Mouse (Mus musculus) cerebellum, adult 9-11 months (tissue): ENCODE measurements around the gene 2700081O15Rik.

Experiments
- DNase-seq: peaks from one replicate; pipeline ENCODE4 v3.0.0; 2022

2700081O15Rik gene

DNA sequence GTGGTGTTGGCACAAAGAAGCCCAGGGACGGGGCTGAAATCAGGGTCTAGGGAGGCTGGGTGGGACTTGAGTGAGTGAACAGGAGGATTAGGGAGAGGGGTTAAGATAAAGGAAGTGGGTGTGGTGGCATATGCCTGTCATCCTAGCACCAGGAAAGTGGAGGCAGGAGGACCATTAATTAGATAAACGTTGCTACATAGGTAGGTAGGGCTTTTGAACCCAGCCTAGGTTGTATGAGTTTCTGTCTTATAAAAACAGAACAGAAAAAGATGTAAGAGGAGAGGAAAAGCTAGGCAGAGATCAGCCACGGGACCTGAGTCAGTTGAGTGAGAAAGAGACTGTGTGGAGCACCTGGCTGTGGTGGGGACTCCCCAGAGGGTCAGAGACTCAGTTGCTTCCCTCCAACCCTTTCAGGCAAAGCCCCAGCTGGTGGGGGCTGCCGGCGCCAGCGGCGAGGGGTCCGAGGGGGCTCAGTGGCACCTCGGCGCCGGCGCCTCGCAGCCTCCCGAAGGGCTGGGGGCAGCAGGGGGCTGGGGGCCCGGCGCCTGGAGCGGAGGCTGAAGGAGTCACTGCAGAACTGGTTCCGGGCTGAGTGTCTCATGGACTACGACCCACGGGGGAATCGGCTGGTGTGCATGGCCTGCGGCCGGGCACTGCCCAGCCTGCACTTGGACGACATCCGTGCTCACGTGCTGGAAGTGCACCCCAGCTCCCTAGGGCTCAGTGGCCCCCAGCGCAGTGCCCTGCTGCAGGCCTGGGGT lies 3.6 kb downstream of the 2700081O15Rik start:
- DNase-seq, result no peak

DNA sequence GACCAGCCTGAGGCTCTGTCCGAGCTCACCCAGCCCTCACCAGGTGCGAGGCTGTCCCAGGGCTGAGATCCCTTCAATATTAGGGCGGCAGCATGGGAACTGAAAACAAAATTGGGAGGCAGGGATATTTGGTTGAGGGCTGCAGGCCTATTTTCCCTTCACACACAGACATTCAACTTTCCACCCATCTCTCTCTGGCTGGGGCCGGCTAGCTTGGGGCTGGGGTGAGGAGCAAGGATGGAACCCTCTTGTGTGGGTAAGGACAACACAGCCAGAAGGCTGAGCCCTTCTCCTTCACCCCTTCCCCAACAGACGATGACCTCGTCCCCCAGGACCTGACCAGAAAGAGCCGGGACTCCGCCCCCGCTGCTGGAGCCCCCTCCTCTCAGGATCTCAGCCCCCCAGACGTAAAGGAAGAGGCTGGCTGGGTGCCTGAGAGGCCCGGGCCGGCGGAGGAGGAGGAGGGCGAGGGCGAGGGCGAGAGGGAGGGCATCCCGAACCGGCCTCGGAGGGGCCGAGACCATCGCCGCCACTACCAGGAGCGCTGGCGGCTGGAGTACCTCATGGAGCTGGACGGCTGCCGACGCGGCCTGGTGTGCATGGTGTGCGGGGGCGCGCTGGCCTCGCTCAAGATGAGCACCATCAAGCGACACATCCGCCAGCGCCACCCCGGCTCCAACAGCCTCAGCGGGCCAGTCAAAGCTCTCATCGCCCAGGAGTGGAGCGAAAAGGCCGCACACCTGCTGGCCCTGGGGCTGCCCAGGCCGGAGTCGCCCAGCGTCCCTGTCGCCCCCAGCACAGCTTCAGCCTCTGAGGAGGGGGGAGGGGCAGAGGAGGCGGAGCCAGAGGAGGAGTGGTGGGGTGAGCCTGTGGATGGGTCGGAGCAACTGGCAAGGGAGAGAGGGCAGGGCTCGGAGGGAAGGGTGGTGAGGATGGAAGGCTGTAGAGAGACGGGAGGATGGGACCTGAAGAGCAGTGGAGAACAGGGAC lies 4.5 kb downstream of the 2700081O15Rik start:
- DNase-seq, result peak; percentile 81

DNA sequence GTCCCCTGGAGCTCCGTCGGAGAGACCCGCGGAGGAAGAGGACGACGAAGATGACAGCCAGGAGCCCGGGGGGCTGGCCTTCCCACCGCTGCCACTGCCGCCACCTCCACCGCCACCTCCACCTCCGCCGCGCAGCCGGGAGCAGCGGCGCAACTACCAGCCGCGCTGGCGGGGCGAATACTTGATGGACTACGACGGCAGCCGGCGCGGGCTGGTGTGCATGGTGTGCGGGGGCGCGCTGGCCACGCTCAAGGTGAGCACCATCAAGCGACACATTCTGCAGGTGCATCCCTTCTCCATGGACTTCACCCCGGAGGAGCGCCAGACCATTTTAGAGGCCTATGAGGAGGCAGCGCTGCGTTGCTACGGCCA lies 5.2 kb downstream of the 2700081O15Rik start:
- no peak for DNase-seq

DNA sequence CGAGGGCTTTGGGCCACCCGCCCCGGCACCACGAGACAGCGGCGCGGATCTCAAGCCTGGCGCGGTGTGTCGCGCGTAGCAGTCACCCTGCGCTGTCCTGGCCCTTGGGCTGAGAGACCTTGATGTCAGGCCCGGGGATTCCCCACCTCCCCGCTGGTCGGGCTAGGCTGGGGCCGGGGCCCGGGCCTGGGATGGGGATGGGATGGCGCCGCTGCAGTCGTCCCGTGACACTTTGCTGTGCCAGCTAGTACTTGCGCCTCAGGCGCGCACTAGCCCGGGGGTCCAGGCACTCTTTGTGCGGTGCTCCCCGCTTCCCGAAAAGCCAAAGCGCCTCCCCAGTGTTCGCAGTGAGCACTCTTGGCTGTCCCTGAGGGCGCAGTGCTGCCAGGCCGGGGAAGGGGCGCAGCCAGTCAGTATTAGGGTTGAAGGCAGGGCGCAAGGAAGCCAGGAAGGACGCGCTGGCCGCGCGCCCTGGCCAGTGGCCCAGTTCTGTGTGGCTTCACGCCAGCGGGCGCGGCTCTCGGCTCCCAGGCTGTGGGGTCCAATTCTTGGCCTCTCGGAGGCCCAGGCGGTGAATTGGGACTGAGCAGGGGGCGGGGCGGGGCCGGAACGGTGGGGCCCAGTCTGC lies 5.7 kb downstream of the 2700081O15Rik start:
- DNase-seq, result peak; percentile 83

- DNase-seq, result no peak
These were observed 6.2 kb downstream of the 2700081O15Rik start for GRCm38 (mm10) chr19:7423656-7424030.

DNA sequence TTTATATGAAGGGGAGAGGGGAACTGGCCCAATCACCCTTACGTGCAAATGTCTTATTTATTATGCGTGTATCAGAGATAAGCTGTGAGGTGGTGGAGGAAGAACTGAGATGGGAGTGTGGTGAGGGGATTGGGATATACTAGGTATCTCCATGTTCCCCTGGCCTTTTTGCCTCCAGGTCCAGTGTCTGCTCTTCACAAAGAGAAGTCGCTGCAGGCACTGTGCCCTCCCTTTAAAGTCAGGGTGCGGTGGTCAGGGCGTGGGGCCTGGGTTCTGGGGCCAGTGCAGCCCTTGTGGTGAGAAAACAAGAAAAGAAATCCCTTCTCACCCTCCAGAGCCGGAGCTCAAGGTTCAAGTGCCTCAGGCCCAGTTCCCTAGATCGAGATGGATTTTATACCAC lies 6.7 kb downstream of the 2700081O15Rik start:
- DNase-seq, result peak; percentile 35

DNA sequence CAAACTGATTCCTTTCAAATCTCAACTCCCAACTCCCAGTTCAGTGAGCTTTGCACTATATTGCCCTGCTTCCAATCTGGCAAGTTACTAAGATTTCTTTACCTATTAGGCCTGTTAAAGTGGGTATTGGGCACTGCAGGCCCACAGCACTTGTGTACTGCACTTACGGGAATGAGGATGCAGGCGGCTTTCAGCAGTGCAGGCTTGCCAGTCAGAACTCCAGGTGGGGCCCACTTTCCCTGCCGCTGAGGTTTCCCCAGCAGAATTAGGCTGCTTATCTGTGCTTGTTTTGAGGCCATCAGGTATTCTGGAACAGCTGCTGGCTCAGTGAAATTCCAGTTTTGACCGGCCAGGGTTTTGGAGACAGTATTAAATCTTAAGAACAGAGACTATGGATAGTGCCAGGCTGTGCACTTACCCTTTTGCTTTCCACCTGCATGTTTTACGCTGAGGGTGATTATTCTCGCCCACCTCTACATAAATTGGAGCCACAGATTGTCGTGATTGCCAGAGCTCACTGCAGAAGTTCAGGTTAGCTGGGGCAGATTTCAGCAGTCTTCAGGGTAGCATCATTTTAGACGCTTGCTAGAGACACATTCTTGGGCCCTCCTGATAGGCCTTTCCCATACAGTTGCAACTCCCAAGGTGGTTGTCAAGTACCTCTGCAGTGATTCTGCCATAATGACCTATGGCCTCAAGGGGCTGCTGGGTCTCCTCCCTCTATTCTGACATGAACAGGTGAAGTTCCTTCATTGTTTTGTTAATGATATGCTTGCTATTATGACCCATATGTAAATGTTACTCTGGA lies 7.4 kb downstream of the 2700081O15Rik start:
- DNase-seq, result peak; percentile 18

- DNase-seq, result no peak
These were observed 8.0 kb downstream of the 2700081O15Rik start for GRCm38 (mm10) chr19:7425398-7425775.

GRCm38 (mm10) chr19:7434887-7435286 lies 17.5 kb downstream of the 2700081O15Rik start:
- DNase-seq, result no peak

DNA sequence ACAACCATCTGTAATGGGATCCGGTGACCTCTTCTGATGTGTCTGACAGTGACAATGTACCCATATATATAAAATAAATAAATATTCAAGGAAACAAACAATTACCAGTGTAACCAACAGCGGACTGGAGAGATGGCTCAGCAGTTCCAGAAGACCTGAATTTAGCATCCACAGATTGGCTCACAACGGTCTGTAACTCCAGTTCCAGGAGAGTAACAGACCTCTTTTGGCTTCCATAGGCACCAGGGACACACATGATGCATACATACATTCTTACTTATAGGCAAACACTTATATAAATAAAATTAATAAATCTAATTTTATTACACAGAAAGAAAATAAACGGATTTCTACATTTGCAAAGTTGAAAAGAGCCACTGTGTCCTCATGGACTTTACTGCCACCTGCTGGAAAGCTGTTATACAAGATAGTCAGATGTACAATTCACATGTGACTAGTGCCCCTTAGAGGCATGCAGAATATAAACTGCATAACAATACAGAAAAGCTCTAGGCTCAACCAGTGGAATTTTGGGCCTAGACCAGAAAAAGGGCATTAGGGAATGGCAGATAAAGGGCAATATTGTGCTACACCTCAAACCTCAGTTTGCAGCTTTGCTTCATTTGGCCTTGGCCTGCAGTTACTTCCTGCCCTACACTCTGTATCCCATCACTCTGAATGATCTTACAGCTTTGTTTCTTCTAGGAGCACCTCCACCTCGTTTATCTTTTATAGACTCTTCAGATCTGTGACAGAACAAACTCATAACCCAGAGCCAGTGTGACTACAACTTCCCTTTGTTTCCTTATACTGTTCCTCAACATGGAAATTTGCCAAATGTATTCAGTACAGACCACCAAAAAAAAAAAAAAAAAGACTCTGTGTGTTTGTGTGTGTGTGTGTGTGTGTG lies 18.9 kb downstream of the 2700081O15Rik start:
- DNase-seq, result peak; percentile 47

GRCm38 (mm10) chr19:7438295-7438694 lies 20.9 kb downstream of the 2700081O15Rik start:
- no peak for DNase-seq

GRCm38 (mm10) chr19:7441493-7441892 lies 24.1 kb downstream of the 2700081O15Rik start:
- peak; percentile 49 for DNase-seq

GRCm38 (mm10) chr19:7445105-7445504 lies 27.7 kb downstream of the 2700081O15Rik start:
- DNase-seq, result no peak

DNA sequence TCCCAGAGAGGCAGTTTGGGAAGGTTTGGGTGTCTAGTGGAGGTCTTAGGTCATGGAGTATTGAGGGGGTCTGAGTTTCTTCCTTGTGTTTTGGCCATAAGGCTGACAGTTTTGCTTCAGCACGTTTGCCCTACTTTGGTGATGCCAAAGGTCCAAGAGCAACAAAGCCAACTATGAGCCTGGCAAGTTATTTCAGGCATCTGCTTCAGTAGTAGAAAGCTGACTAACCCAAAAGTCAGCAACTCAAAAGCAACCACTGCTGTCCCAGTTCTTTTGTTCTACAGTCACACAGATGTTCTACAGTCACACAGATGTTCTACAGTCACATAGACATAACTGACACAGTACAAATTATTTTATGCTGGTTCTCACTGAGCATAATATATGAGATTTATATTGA lies 28.2 kb downstream of the 2700081O15Rik start:
- no peak for DNase-seq

- DNase-seq, result no peak
These were observed 39.4 kb downstream of the 2700081O15Rik start for GRCm38 (mm10) chr19:7456803-7457202.

- no peak for DNase-seq
These were observed 41.5 kb downstream of the 2700081O15Rik start for GRCm38 (mm10) chr19:7458901-7459300.

DNA sequence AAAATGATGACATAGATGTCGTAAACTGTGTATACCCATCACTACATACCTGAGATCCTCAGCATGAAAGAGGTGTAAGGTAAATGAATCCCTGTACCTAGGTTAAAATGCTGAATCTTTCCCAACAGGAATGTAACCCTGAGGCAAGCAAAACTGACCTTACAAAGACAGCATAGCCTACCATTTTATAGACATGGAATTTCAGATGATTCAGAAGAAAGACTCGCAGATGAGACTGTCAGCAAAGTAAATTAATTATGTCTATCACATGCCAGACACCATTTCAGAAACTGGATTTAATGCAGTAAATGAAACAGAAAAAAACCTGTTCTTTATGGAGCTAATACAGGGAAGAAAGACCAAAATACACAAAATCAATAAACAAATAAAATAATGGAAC lies 41.9 kb downstream of the 2700081O15Rik start:
- DNase-seq, result no peak

DNA sequence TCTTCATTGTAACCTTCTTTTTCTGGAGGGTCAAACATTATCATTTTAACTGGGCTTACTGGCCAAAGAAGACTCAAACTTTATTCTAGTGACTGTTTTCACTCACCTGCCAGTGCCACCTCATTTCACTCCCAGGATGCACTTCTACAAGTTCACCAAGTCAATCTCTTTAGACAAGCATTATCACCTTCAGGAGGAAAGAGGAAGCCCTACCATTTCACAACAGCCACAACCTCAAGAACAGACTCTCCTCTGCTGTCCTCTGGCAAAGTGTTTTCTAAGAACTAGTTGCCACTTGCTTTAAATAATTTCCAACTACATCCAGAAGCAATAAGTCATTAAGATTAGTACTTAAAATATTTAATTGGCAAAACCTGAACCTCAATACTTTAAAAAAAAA lies 50.5 kb downstream of the 2700081O15Rik start:
- no peak for DNase-seq

- no peak for DNase-seq
These were observed 53.2 kb downstream of the 2700081O15Rik start for GRCm38 (mm10) chr19:7470643-7471042.
